Mouse (Mus musculus) effector memory CD4-positive, alpha-beta T cell, adult 5 months (primary cell): ENCODE data around the gene Col9a2. TPM values are rescaled to one million over a fixed set of nuclear protein-coding genes. Genes with fewer than 3 reads are reported as not detected.

ENCODE experiments used
- polyA plus RNA-seq: library from polyadenylated mRNA; unstranded; fragments of 100-300 nt; shearing (Covaris generic); gene quantifications from one replicate; pipeline ENCODE4 v1.2.1, GENCODE M21; 2017

Gene Col9a2
- polyA plus RNA-seq, result not detected

GRCm38 (mm10) chr4:121039331-121040115 is at the start of gene Col9a2:
Gene Col9a2 (plus strand): TSS chr4:121039385.

GRCm38 (mm10) chr4:121016928-121017657 is 22.1 kb upstream of the Col9a2 start, which contains the start of gene Smap2:
Gene Smap2 (minus strand): TSS chr4:121017247.

GRCm38 (mm10) chr4:121097650-121098378 is 58.6 kb downstream of the Col9a2 start, which contains the start of gene Zmpste24:
Gene Zmpste24 (minus strand): TSS chr4:121098241.

Other genes with a start within 250 kb of the Col9a2 start
- gene Nfyc, start 207.8 kb upstream of the Col9a2 start, polyA plus RNA-seq, result 100 TPM
- 0.97 TPM for gene Rims3, start 184.6 kb upstream of the Col9a2 start, polyA plus RNA-seq
- 8.6 TPM for gene Exo5, start 114.4 kb upstream of the Col9a2 start, polyA plus RNA-seq
- gene Zfp69, start 87.7 kb upstream of the Col9a2 start, polyA plus RNA-seq, result 5.4 TPM
- 74.7 TPM for gene Smap2, start 22.1 kb upstream of the Col9a2 start, polyA plus RNA-seq
- 36.1 TPM for gene Zmpste24, start 58.9 kb downstream of the Col9a2 start, polyA plus RNA-seq
- not detected for gene Tmco2, start 69.8 kb downstream of the Col9a2 start, polyA plus RNA-seq
- 81.6 TPM for gene Rlf, start 175.7 kb downstream of the Col9a2 start, polyA plus RNA-seq